Mouse (Mus musculus) lung, postnatal 25 days (tissue): ENCODE results near the gene Rnf43.
A peak's percentile ranks its signal among the peaks of the same experiment; 100 is the strongest.

Source experiments
- DNase-seq: peaks from one replicate; pipeline ENCODE4 v3.0.0; 2022; ENCODE audit warnings: low spot score

Rnf43 gene

DNA sequence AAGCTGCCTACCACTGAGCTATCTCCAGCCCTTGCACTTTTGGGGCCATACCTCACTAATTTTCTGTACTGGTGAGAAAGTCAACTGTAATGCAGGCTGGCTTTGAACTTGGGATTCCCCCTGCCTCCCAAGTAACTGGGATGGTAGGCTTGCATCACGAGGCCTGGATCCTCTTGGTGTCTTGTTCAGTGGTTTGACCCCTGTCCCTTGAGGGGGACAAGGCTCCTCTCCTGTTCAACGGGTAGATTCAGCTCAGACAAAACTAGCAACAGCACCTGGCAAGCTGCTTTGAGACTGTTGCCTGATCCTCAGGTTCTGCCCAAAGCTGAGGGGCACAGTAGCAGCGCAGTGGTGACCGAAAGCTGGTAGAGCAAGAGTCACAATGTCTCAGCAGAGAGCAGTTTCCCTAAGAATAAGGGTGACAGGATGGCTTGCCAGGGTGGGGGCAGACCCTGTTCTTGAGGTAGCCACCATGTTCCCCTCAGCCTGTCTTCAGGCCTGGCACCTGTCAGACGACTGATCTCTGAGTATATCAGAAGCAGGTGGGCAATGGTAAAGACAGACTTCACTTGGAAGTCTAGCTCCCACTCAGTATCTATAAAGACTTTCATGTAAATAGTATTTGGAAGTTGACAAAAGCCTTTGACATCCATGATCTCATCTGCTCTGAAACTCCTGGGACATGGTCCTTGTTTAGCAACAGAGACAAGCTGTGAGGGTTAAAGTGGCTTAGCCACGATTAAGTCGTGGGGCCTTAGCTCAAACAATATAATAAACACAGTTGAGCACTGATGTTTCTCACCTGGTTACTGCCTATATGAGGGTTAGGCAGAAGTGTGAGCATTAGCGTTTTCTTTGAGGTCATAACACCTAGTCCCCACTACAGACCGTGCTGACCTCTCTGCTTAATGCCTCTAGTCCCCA lies 83.4 kb downstream of the Rnf43 start:
- DNase-seq: no peak

- DNase-seq: no peak
Measured at GRCm38 (mm10) chr11:87747312-87747711, 84.8 kb downstream of the Rnf43 start.

DNA sequence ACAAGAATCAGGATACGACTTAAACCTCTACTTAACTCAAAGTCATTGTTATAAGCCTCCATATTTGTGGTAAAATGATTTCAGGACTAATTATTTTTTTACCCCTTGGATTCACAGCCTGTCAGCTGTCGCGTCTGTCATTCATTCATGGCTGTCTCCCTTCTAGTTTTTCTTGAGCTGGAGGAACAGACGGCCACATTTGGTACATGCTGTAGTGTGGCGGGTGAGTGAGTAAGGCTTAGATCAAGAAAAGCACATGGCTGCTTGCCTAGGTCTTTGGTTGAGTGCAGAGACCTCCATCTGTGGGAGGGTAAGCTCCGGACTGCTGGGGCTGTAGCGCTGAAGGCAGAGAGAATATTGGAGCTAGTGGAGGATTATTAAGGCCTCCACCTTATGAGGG lies 85.2 kb downstream of the Rnf43 start:
- no peak for DNase-seq

GRCm38 (mm10) chr11:87748132-87749119 lies 85.9 kb downstream of the Rnf43 start:
- peak; percentile 78 for DNase-seq

DNA sequence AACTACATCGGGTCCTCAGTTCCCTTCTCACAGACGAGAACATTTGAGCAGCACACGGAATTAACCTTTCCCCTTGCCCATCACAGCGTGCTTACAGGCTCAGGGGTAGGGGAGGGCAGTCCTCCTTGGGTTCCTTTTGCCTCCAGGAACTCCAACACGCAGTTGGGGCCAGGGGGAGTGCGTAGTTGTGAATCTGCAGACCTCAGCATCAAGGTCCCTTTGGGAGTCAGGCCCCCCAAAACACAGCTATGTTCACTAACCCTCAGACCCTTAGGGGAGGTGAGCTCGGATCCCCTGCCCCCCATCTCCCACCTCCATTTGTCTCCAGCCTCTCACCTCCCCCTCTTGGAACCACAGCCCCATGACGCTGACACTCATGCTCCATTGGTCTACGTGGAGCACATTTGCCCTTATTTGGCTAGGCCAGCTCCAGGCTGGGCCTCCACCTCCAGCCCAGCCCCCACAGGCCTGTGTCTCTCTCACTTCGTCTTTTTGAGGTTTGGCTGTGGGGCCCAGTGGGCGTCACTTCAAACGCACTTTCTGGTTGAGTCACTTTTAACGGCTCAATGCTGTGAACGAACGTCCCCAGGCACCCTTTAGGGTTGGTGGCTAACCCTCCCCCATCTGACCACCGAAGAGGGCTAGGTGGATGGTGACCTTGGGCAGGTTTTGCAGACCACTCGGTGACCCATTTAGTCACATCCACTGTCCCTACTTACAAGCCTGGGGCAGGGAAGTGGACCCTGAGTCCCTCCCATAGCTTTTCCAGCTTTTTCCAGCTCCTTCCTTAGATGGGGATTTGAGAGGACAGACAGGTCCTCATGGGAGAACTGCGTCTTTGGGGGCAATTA lies 86.9 kb downstream of the Rnf43 start:
- DNase-seq: peak; percentile 90

DNA sequence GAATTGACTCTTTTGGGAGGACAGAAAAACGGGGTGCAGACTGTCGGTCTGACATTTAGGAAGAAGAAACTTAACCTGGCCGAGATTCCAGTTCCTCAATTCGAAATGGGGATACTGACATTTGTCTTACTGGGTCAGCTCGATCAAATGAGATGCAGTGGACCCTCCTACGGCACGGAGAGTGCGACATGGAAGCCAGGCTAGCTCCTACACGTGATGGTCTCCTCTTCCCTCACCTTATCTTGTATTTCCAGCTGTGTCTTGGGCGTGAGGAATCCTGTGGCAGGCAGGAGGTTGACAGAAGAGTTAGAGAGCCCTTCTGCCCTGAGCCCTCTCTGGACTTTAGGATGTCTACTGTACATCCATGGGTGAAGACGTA lies 87.5 kb downstream of the Rnf43 start:
- DNase-seq: no peak

DNA sequence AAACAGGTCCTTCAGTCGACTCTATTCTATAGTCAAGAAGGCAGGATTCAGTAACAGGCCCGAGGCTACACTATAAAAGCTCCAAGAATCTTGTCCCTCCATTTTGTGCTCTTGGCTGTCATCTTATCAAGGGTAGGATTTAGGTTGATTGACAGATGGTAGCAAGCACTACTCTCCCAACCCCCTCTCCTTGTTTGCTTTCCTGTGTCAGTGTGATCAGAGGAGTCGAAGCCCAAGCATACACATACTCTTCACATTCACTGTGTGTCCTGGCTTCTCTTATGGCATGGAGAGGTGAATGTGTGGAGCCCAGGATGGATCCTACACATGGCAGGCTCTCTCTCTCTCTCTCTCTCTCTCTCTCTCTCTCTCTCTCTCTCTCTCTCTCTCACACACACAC lies 88.0 kb downstream of the Rnf43 start:
- no peak for DNase-seq

- DNase-seq: no peak
Measured at GRCm38 (mm10) chr11:87751031-87751430, 88.5 kb downstream of the Rnf43 start.

DNA sequence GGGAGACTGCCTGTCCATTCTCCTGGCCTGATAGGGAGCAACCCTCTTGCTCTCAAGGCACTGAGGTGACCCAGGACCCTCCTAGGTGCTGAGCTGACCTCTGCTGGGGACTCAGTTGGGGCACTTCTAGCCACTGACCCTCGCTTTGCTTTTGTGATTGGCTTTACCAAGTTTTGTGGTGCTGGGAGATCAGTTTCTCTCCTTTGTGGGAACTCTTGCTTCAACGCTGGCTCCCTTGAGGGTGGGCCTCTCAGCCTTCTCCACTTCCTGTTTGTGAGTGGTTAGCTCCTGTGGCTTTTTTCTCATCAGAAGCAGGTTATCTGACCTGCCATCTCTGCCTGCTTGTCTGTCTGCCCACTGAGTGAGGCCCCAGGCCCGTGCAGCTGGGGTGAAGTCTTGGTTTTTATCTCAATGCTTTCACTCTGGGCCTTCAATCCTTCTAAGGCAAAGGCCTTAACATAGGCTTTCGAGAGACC lies 89.0 kb downstream of the Rnf43 start:
- DNase-seq: peak; percentile 72

GRCm38 (mm10) chr11:87752307-87752706 lies 89.8 kb downstream of the Rnf43 start:
- DNase-seq: no peak

DNA sequence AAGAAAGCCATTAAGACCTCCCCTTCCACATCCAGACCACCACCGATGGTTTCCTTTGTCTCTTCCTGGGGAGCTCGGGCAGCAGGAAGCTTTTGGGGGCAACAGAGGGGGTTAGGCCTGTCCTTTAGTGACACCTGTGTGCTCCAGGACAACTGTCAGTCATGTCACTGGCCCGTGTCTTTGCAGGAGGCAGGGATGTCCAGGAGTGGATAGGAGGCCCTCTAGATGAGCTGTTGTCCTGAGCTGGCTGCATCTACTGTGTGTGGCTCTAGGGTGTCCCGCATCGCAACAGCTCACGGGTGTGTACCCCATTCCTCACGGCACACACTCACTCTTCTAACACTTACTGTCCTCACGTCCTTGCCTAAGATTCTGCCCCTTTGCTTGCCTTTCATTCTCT lies 90.7 kb downstream of the Rnf43 start:
- DNase-seq: no peak

DNA sequence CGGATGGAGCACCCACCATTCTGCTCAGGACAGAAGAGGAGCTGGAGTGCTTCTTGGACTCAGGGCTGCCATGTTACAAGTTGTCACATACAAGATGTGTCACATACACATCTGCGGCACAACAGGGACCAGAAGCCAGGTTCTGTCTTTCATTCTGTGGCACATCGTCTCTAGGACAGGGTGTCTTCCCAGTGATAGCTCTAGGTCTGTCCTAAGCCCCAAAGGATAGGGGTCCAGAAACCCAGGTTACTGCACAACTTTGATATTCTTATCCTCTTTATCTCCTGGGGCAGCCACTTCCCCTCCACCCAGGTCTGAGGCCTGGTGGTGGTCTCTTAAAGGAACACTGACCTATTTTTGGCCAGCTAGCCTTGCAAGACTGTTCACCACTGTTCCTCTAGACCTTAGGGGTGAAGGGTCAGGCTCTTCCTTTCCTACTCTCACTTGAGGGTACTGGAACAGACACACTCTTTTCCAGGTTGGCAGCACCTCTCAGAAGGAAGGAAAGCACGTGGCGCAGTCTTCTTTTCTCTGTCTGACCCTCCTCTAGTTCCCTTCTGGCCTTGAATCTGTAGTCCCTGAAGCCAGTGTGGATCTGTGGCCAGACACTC lies 91.5 kb downstream of the Rnf43 start:
- DNase-seq: no peak

DNA sequence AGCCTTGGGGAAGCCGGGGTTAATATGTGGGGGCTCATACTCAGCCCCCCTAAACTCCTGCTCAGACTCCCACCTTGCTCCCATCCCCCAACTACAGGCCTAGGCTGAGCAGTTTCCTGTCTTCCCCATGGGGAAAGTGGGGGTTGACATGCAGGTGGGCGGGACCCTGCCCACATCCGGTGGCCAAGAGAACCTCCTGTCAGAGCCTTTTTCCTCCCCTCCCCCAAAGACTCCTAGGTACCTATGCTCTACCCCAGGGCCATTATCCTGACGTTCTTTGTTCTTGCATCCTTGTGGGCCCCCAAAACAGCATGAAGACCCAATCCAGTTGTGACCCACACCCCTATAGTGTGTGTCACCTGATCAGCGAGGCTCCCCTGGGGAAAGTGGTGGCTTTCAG lies 92.1 kb downstream of the Rnf43 start:
- peak; percentile 73 for DNase-seq

- peak; percentile 91 for DNase-seq
Measured at GRCm38 (mm10) chr11:87755360-87756017, 93.0 kb downstream of the Rnf43 start.

DNA sequence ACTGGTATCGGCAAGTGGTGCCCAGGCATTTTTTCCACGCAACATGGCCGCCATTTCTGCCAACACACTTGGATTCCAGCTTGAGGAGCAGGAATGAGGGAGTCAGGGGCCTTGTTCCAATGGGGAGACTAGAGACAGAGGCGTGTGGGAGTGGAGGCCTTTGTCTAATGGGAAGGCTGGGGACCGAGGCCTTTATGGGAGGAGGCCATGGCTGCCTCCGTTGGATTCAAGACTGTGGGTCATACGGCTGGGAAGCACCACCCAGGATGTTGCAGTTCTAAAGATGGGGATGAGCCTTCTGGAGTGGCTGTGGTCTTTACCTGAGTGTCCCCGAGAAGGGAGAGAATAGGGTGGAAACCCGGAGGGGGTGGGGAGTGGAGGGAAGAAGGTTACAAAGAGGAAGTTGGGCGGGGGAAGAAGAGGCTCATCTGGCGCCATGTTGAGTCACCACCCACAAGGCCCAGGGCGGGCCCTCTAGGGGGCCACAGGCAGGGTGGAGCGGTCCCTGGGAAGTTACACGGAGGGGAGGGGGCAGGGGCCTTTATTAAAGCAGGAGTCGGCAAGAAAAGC lies 93.8 kb downstream of the Rnf43 start:
- DNase-seq: peak; percentile 68

DNA sequence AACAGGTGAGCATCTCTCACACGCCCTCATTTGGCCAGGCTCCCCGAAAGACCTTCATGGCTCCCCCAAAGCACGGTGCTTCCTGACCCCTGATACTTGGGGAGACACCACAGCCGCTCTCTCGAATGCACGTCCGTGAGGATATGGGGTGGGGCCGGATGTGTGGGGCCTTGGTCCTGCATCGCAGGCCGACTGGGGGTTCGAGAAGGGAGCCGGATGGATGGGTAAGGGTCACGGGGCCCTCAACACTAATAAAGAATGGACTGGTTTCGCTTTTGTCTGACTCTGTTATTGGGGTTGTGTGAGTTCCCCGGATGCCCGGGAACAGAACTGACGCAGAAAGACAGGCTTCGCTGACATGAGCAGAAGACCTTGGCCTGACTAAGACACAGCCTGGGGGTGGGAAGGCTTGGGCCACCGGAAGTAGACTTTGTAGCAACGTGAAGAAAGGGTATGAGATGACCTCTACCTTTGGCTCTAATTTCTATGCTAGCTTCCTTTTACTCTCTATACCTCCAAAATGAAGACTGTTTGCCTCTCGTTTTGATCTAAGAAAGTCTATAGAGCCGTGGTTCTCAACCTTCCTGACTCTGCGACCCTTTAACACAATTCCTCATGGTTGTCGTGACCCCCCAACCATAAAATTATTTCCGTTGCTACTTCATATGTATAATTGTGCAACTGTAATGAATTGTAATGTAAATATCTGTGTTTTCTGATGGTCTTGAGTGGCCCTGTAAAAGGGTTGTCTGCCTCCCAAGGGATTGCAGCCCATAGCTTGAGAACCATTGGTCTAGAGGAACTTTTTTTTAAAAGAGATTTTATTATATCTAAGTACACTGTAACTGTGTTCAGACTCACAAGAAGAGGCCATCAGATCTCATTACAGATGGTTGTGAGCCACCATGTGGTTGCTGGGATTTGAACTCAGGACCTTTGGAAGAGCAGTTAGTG lies 94.8 kb downstream of the Rnf43 start:
- no peak for DNase-seq

DNA sequence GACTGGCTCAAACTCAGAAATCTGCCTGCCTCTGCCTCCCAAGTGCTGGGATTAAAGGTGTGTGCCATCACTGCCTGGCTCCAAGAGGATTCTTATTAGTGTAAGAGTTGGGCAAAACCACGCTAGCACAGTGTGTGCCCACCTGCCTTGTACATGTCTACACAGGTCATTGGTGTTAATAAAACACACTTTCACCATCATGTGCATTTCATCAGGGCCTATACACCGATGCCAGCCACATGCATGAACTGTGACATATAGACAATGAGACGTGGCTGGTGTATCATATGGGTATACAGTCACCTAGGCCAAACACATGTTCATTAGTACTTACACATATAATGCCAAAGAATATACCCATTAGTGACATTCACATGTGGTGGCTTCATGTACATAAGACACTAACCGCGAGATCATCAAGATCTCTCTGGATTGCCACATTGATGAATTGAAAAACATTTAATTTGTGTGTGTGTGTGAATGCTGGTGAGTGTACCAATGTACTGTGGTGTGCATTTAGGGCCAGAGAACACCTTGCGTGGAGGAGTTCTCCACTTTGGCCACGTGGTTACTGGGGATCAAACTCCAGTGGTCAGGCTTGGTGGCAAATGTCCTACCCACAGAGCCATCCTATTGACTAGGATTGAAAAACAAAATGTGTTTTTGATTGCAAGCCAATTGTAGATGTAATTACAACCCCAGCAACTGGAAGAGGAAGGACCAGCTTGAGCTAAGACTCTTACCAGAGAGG lies 95.8 kb downstream of the Rnf43 start:
- no peak for DNase-seq

DNA sequence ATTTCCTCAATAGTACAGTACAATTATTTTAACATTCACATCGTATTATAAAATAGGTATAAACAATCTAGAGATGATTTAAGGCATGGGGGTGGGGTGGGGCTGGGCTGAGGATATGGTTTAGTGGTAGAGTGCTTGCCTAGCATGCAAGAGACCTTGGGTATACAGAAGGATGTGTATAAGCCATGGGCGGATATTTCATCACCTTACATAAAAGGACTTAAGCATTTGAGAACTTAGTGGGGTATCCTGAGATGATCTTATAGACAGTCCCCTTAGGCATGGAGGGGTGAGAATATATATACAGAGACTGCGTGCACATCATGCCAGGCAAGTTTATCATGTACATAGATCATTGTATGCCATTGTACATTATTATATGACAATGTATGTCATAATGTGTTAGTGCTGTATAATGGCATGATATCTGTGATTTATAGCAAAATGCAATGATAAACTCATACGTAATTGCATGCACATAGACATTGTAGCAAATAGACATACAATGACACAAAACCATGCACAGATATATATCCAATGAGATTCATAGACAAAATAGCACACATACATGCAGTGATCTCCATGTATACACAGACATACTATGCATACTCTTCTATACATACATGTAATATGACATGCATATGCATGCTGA lies 96.6 kb downstream of the Rnf43 start:
- no peak for DNase-seq
